Mouse (Mus musculus): Measurements from ENCODE around the gene Nrp2. TPM values are rescaled to one million over a fixed set of nuclear protein-coding genes. Genes with fewer than 3 reads are reported as not detected.

Nrp2 gene
- polyA plus RNA-seq, 1 experiment: 32.2 TPM

DNA sequence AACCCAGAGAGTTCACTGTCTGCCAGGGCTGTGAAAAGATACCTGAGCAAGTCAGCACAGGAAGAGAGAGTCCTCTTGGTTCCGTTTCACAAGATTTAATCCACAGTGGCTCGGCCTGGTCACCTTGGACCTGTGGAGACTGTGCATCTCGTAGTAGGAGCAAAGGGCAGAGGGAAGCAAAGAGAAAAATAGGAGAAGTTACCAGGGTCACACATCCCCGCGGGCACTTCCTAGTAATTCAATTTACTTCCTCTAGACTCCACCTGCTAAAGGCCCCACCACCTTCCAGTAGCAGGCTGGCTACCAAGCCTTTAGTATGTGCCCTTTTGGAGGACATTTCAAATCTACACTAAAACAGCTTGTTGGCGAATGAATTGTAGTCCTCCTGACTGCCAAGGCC is 11.9 kb upstream of the Nrp2 start:
- Histone ChIP-seq H3K27ac (ENCODE audit: insufficient read depth, low read length) (no peak overlapping the region), H3K9ac (ENCODE audit: low read depth, poor library complexity, severe bottlenecking) (no peak overlapping the region), H3K9me3 (replicated peaks; ENCODE audit: control insufficient read depth, insufficient read depth, low read length, poor library complexity, severe bottlenecking) (no peaks in the 10 kb centered on the region), H3K4me1 (ENCODE audit: control insufficient read depth, insufficient read depth, low read length) (no peaks in the 10 kb centered on the region), H3K4me3 (ENCODE audit: low read depth, low read length) (no peak overlapping the region), H3K27me3 (ENCODE audit: control insufficient read depth, insufficient read depth, low read length, poor library complexity, severe bottlenecking) (no peaks in the 10 kb centered on the region), H3K36me3 (ENCODE audit: control insufficient read depth, insufficient read depth, low read length, poor library complexity, severe bottlenecking) (no peaks in the 10 kb centered on the region)
- TF ChIP-seq EP300 (IDR thresholded peaks at IDR 0.05; ENCODE audit: insufficient read depth, low read depth, low read length): no peak
- no peak for TF ChIP-seq POLR2A (IDR thresholded peaks at IDR 0.05; ENCODE audit: insufficient read depth, low read length)
- TF ChIP-seq CTCF (IDR thresholded peaks at IDR 0.05; ENCODE audit: low read depth, low read length): no peak

DNA sequence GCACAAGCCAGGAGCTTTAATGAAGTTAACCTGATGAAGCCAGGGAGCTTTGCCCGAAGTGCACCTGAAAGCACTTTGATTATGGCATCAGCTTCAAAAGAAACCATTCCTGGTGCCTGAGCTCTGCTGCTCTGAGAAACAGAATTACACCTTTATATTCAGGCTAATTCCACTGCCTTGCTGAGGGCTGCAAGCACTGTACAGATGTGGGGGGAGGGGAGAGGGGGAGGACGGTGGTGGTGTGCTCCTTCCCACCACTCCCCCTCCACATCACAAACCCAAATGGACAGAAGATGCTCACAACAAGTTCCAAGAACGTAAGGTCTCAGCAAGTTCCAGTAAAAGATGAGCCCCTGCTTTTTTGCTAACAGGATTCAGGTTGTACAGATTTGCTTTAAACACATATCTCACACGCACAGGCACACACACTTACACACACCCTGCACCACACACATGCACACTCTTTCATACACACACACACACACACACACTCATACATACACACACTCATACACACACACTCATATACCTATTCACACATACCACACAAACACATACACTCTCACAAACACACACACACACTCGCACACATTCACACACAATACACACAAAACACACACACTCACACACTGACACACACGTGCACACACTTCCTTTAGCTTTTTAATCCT is 6.6 kb upstream of the Nrp2 start:
- no peak overlapping the region for H3K27ac ChIP-seq (ENCODE audit: insufficient read depth, low read length)
- H3K36me3 ChIP-seq (ENCODE audit: control insufficient read depth, insufficient read depth, low read length, poor library complexity, severe bottlenecking): no peaks in the 10 kb centered on the region
- TF ChIP-seq EP300 (IDR thresholded peaks at IDR 0.05; ENCODE audit: insufficient read depth, low read depth, low read length): no peak
- TF ChIP-seq CTCF (IDR thresholded peaks at IDR 0.05; ENCODE audit: low read depth, low read length): no peak
- no peak for TF ChIP-seq POLR2A (IDR thresholded peaks at IDR 0.05; ENCODE audit: insufficient read depth, low read length)
- no peaks in the 10 kb centered on the region for H3K9me3 ChIP-seq (replicated peaks; ENCODE audit: control insufficient read depth, insufficient read depth, low read length, poor library complexity, severe bottlenecking)
- no peak overlapping the region for H3K4me3 ChIP-seq (ENCODE audit: low read depth, low read length)
- no peaks in the 10 kb centered on the region for H3K27me3 ChIP-seq (ENCODE audit: control insufficient read depth, insufficient read depth, low read length, poor library complexity, severe bottlenecking)
- H3K9ac ChIP-seq (ENCODE audit: low read depth, poor library complexity, severe bottlenecking): no peak overlapping the region
- H3K4me1 ChIP-seq (ENCODE audit: control insufficient read depth, insufficient read depth, low read length): no peaks in the 10 kb centered on the region

DNA sequence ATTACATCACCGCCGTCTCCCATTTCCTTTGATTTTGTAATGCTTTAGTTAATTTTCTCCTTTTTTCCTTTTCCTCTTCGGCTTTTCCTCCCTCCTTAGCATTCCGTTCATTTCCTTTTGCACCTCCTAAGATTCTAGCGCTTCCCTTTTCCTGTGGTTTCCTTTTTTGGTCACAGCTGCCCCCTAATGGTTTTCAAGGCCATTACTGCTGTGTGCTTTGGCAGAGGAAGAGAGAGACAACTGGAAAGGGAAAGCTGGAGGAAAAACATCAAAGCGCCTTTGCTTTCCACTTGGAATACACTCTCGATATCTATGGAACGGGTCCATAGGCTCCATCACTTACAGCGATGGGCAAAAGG is 6.1 kb upstream of the Nrp2 start:
- TF ChIP-seq EP300 (IDR thresholded peaks at IDR 0.05; ENCODE audit: insufficient read depth, low read depth, low read length): no peak
- peak; percentile 10 for TF ChIP-seq CTCF (IDR thresholded peaks at IDR 0.05; ENCODE audit: low read depth, low read length)
- Histone ChIP-seq H3K27me3 (ENCODE audit: control insufficient read depth, insufficient read depth, low read length, poor library complexity, severe bottlenecking) (no peaks in the 10 kb centered on the region), H3K9me3 (replicated peaks; ENCODE audit: control insufficient read depth, insufficient read depth, low read length, poor library complexity, severe bottlenecking) (no peaks in the 10 kb centered on the region), H3K4me1 (ENCODE audit: control insufficient read depth, insufficient read depth, low read length) (no peaks in the 10 kb centered on the region), H3K36me3 (ENCODE audit: control insufficient read depth, insufficient read depth, low read length, poor library complexity, severe bottlenecking) (no peaks in the 10 kb centered on the region), H3K27ac (ENCODE audit: insufficient read depth, low read length) (no peak overlapping the region), H3K4me3 (ENCODE audit: low read depth, low read length) (no peak overlapping the region), H3K9ac (ENCODE audit: low read depth, poor library complexity, severe bottlenecking) (no peak overlapping the region)

DNA sequence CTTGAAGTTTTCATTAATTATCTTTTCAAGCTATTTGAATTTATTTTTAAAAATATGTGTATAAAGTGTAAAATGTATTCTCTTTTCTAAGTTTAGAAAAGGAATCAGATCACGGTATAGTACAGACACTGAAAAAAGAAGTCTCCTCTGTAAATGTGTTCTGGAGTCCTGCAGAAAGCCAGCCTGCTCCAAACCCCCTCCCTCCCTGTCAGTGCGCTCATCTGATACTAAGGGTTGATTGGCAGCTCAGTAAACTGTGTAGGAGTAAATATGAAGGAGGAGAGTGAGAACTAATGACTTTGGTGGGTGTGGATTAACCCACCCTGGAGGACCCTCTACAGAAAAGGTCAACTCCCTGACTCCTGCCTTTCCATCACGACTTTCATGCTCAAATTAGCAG is 5.7 kb upstream of the Nrp2 start:
- TF ChIP-seq CTCF (IDR thresholded peaks at IDR 0.05; ENCODE audit: low read depth, low read length) (no peak), EP300 (IDR thresholded peaks at IDR 0.05; ENCODE audit: insufficient read depth, low read depth, low read length) (no peak), POLR2A (IDR thresholded peaks at IDR 0.05; ENCODE audit: insufficient read depth, low read length) (no peak)
- Histone ChIP-seq H3K4me3 (ENCODE audit: low read depth, low read length) (no peak overlapping the region), H3K36me3 (ENCODE audit: control insufficient read depth, insufficient read depth, low read length, poor library complexity, severe bottlenecking) (no peaks in the 10 kb centered on the region), H3K27me3 (ENCODE audit: control insufficient read depth, insufficient read depth, low read length, poor library complexity, severe bottlenecking) (no peaks in the 10 kb centered on the region), H3K9me3 (replicated peaks; ENCODE audit: control insufficient read depth, insufficient read depth, low read length, poor library complexity, severe bottlenecking) (no peaks in the 10 kb centered on the region), H3K4me1 (ENCODE audit: control insufficient read depth, insufficient read depth, low read length) (no peaks in the 10 kb centered on the region), H3K27ac (ENCODE audit: insufficient read depth, low read length) (no peak overlapping the region), H3K9ac (ENCODE audit: low read depth, poor library complexity, severe bottlenecking) (no peak overlapping the region)

DNA sequence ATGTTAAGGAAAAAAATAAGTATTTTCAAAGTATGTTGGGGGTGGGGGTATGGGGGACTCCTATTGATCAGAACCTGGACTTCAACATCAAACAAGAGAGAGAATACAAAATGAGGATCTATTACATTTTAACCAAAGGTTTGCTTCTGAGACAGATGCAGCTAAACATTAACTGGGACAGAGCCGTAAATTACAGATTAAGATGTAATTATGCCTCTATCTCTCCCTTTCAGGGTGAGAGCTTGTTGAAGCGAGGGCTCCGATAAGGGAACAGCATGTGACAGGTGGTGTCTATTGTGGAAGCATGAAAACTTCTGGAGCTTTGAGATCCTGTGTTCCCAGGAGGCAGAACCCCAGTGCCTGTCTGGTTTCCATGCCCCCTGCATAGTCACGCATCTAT is 3.3 kb upstream of the Nrp2 start:
- H3K27ac ChIP-seq (ENCODE audit: insufficient read depth, low read length): no peak overlapping the region
- no peaks in the 10 kb centered on the region for H3K36me3 ChIP-seq (ENCODE audit: control insufficient read depth, insufficient read depth, low read length, poor library complexity, severe bottlenecking)
- no peaks in the 10 kb centered on the region for H3K9me3 ChIP-seq (replicated peaks; ENCODE audit: control insufficient read depth, insufficient read depth, low read length, poor library complexity, severe bottlenecking)
- no peaks in the 10 kb centered on the region for H3K4me1 ChIP-seq (ENCODE audit: control insufficient read depth, insufficient read depth, low read length)
- peaks cover 5% of the 10 kb centered on the region for H3K27me3 ChIP-seq (ENCODE audit: control insufficient read depth, insufficient read depth, low read length, poor library complexity, severe bottlenecking)
- TF ChIP-seq CTCF (IDR thresholded peaks at IDR 0.05; ENCODE audit: low read depth, low read length) (no peak), EP300 (IDR thresholded peaks at IDR 0.05; ENCODE audit: insufficient read depth, low read depth, low read length) (no peak), POLR2A (IDR thresholded peaks at IDR 0.05; ENCODE audit: insufficient read depth, low read length) (no peak)
- H3K9ac ChIP-seq (ENCODE audit: low read depth, poor library complexity, severe bottlenecking): no peak overlapping the region
- H3K4me3 ChIP-seq (ENCODE audit: low read depth, low read length): no peak overlapping the region

DNA sequence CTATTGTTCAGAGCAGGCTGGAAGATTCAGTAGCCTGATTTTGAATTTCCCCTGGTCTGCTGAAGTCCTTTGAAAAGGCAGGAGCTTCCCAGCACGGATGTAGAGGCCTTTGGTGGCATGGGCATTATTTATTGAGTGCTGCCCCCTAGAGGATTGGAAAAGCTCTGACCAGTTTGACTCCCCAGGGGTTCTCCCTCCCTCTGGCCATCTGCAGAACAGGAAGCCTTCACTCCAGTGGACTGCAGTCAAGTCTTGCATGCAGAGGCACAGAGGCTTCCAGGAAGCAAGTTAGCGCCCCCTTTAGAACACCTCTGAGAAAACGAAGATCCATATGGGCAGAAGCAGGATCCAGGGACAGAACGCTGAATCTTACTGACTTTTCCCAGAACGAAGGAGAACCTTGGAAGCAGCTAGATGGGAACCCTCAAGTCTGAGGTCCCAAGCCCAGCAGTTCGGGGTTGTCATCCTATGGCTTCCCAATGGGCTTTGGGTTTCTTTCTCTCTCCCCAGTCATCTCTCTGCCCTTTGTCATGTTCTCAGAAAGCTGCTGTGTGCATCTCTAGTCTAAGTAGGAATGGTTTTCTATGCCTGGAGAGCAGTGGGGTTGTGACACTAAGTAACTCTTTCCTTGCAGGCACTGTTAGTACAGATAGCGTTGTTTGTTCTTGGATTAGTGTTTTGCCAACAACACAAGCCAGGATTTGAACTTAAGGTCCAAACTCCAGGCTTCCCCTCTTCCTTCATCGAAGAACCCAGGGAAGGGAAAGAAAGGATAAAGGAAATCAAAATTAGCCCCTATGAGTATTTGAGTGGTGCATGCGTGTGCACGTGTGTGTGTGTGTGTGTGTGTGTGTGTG is 1.8 kb upstream of the Nrp2 start:
- H3K4me1 ChIP-seq (ENCODE audit: control insufficient read depth, insufficient read depth, low read length): no peaks in the 10 kb centered on the region
- no peak for TF ChIP-seq POLR2A (IDR thresholded peaks at IDR 0.05; ENCODE audit: insufficient read depth, low read length)
- TF ChIP-seq EP300 (IDR thresholded peaks at IDR 0.05; ENCODE audit: insufficient read depth, low read depth, low read length): no peak
- peak; percentile 61 for TF ChIP-seq CTCF (IDR thresholded peaks at IDR 0.05; ENCODE audit: low read depth, low read length)
- H3K27me3 ChIP-seq (ENCODE audit: control insufficient read depth, insufficient read depth, low read length, poor library complexity, severe bottlenecking): peaks cover 13% of the 10 kb centered on the region

More for the DNA sequence above, 1.8 kb upstream of the Nrp2 start:
- Histone ChIP-seq H3K4me3 (ENCODE audit: low read depth, low read length) (no peak overlapping the region), H3K36me3 (ENCODE audit: control insufficient read depth, insufficient read depth, low read length, poor library complexity, severe bottlenecking) (no peaks in the 10 kb centered on the region), H3K27ac (ENCODE audit: insufficient read depth, low read length) (no peak overlapping the region), H3K9me3 (replicated peaks; ENCODE audit: control insufficient read depth, insufficient read depth, low read length, poor library complexity, severe bottlenecking) (no peaks in the 10 kb centered on the region), H3K9ac (ENCODE audit: low read depth, poor library complexity, severe bottlenecking) (no peak overlapping the region)
